Mouse (Mus musculus): ENCODE results near the gene Dusp3.

DNA sequence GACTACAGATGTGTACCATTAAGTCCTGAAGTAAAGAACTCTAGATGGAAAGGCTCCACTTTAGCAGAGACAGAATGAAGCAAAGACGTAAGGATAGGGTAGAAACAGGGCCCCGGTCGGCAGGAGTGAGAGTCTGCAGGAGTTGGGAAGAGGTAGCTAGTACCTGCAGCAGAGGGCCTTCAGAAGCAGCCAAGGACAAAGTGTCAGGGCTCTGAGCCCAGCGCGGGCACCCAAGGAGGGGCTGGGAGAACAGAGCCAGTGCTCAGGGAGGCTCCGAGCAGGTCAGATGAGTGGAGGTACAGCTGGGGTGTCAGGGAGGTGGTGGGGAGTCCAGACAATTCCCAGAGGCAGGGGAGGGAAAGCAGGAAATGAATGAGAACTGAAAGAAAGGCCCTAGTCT is 62.8 kb downstream of the Dusp3 start:
- TF ChIP-seq HCFC1 (IDR thresholded peaks at IDR 0.05; ENCODE audit: borderline replicate concordance, insufficient read depth, low read length) (no peak), ZC3H11A (IDR thresholded peaks at IDR 0.05; ENCODE audit: borderline replicate concordance, low read depth, low read length) (no peak), MAFK (IDR thresholded peaks at IDR 0.05; ENCODE audit: insufficient read depth, low read depth, low read length) (no peak), ZNF384 (IDR thresholded peaks at IDR 0.05; ENCODE audit: low read depth, low read length) (no peak), CHD2 (IDR thresholded peaks at IDR 0.05; ENCODE audit: low read depth, low read length) (no peak)
